Mouse (Mus musculus): Measurements from ENCODE around the gene 6430628N08Rik.

Gene 6430628N08Rik

GRCm38 (mm10) chr4:115885846-115886245 is 4.6 kb upstream of the 6430628N08Rik start:
- ATAC-seq (ENCODE audit: insufficient number of reproducible peaks, low FRiP score, low TSS enrichment): no peak

GRCm38 (mm10) chr4:115886875-115887274 is 3.6 kb upstream of the 6430628N08Rik start:
- no peak for ATAC-seq (ENCODE audit: insufficient number of reproducible peaks, low FRiP score, low TSS enrichment)

GRCm38 (mm10) chr4:115890066-115890465 is 399 bp upstream of the 6430628N08Rik start:
- no peak for ATAC-seq (ENCODE audit: insufficient number of reproducible peaks, low FRiP score, low TSS enrichment)

- ATAC-seq (ENCODE audit: insufficient number of reproducible peaks, low FRiP score, low TSS enrichment): no peak
Observed at GRCm38 (mm10) chr4:115894281-115894680, 3.8 kb downstream of the 6430628N08Rik start.

GRCm38 (mm10) chr4:115897901-115898631 is 7.6 kb downstream of the 6430628N08Rik start:
- no peak for ATAC-seq (ENCODE audit: insufficient number of reproducible peaks, low FRiP score, low TSS enrichment)

- peak; percentile 55; the same call in 1 of the 2 replicates for ATAC-seq (ENCODE audit: insufficient number of reproducible peaks, low FRiP score, low TSS enrichment)
Observed at GRCm38 (mm10) chr4:115902816-115903215, 12.4 kb downstream of the 6430628N08Rik start.

- ATAC-seq (ENCODE audit: insufficient number of reproducible peaks, low FRiP score, low TSS enrichment): no peak
Observed at GRCm38 (mm10) chr4:115904375-115904774, 13.9 kb downstream of the 6430628N08Rik start.

GRCm38 (mm10) chr4:115905701-115906100 is 15.2 kb downstream of the 6430628N08Rik start:
- ATAC-seq (ENCODE audit: insufficient number of reproducible peaks, low FRiP score, low TSS enrichment): no peak

GRCm38 (mm10) chr4:115906791-115907190 is 16.3 kb downstream of the 6430628N08Rik start:
- ATAC-seq (ENCODE audit: insufficient number of reproducible peaks, low FRiP score, low TSS enrichment): no peak

- no peak for ATAC-seq (ENCODE audit: insufficient number of reproducible peaks, low FRiP score, low TSS enrichment)
Observed at GRCm38 (mm10) chr4:115907994-115908393, 17.5 kb downstream of the 6430628N08Rik start.

GRCm38 (mm10) chr4:115908641-115909040 is 18.2 kb downstream of the 6430628N08Rik start:
- ATAC-seq (ENCODE audit: insufficient number of reproducible peaks, low FRiP score, low TSS enrichment): no peak

- no peak for ATAC-seq (ENCODE audit: insufficient number of reproducible peaks, low FRiP score, low TSS enrichment)
Observed at GRCm38 (mm10) chr4:115911586-115911985, 21.1 kb downstream of the 6430628N08Rik start.

GRCm38 (mm10) chr4:115919911-115920310 is 29.4 kb downstream of the 6430628N08Rik start:
- ATAC-seq (ENCODE audit: insufficient number of reproducible peaks, low FRiP score, low TSS enrichment): no peak

GRCm38 (mm10) chr4:115922688-115923087 is 32.2 kb downstream of the 6430628N08Rik start:
- ATAC-seq (ENCODE audit: insufficient number of reproducible peaks, low FRiP score, low TSS enrichment): no peak

GRCm38 (mm10) chr4:115923262-115923880 is 32.9 kb downstream of the 6430628N08Rik start:
- ATAC-seq (ENCODE audit: insufficient number of reproducible peaks, low FRiP score, low TSS enrichment): no peak

- no peak for ATAC-seq (ENCODE audit: insufficient number of reproducible peaks, low FRiP score, low TSS enrichment)
Observed at GRCm38 (mm10) chr4:115927637-115928036, 37.2 kb downstream of the 6430628N08Rik start.

GRCm38 (mm10) chr4:115931556-115932088 is 41.2 kb downstream of the 6430628N08Rik start:
- no peak for ATAC-seq (ENCODE audit: insufficient number of reproducible peaks, low FRiP score, low TSS enrichment)

GRCm38 (mm10) chr4:115935835-115936581 is 45.5 kb downstream of the 6430628N08Rik start:
- no peak for ATAC-seq (ENCODE audit: insufficient number of reproducible peaks, low FRiP score, low TSS enrichment)

GRCm38 (mm10) chr4:115936646-115937045 is 46.2 kb downstream of the 6430628N08Rik start:
- no peak for ATAC-seq (ENCODE audit: insufficient number of reproducible peaks, low FRiP score, low TSS enrichment)

GRCm38 (mm10) chr4:115937061-115937976 is 46.9 kb downstream of the 6430628N08Rik start:
- no peak for ATAC-seq (ENCODE audit: insufficient number of reproducible peaks, low FRiP score, low TSS enrichment)

All from cerebellum, adult (tissue).